ENCODE assay signal across 13 mouse cellular contexts in the genomic region with DNA sequence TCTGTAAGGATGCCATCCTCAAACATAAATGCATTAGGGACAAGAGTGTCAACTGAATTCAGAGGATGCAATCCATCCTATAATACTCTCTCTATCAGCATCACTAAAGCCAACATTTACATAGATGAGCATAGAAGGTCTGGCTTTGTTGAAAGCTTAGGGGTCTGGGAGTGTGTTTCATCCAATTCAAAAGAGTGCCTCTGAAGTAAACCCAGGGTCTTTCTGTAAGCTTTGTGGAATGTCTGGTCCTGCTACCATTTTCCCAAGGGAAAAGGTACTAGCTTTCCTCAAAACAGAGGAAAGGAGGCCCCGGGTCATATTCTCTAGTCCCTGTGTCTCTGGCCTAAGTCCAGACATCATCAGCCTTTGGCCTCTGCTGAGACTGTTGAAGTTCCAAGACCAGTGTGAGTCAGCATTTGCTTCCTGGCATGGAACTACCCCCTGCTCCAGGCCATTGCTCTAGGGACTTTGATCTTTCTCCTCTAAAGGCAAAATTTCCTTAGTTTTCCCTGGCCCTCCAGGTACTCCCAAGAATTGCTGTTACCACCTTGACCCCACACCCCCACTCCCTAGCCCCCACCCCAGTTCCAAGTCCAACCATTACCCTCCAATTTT.
DNase-seq lines count a peak whose midpoint lies in the region; TF ChIP-seq lines count a peak whose summit lies in the region.
"Had no signal": no experiment of that assay in that cellular context is flagged by ENCODE, and none has a peak within 500 bp of the region (broad histone marks: within the 10 kb centered on the region; RNA-seq: fewer than 3 reads in every experiment).

No protein-coding gene starts in this region.

- TF ChIP-seq POLR2A in kidney, adult 2 months (IDR thresholded peaks at IDR 0.05; ENCODE audit: low read depth, low read length): no peak

- H3K36me3 ChIP-seq in kidney, adult 2 months (ENCODE audit: control insufficient read depth, insufficient read depth, low read length): no peaks in the 10 kb centered on the region
- H3K36me3 ChIP-seq: embryonic facial prominence, embryonic 12.5 days; G1E; limb, embryonic 13.5 days; neural tube, embryonic 13.5 days had no signal

- no peak for TF ChIP-seq CTCF in kidney, adult 2 months (conservative IDR thresholded peaks at IDR 0.05; ENCODE audit: insufficient read depth, insufficient read length, low read depth, low read length)

- H3K4me1 ChIP-seq in kidney, adult 2 months (ENCODE audit: control insufficient read depth, insufficient read depth, low read length): peaks cover 26% of the 10 kb centered on the region

- H3K27ac ChIP-seq in kidney, adult 2 months (ENCODE audit: insufficient read depth, low read depth, low read length): peak overlapping the region; percentile 88
- H3K27ac ChIP-seq: embryonic facial prominence, embryonic 12.5 days; limb, embryonic 13.5 days; neural tube, embryonic 13.5 days had no signal

- 13% methylated on average over 1 of the region's 1 CpGs for WGBS in kidney, adult 2 months

- H3K27me3 ChIP-seq in kidney, adult 2 months (replicated peaks; ENCODE audit: control insufficient read depth, insufficient read depth, low read length): no peaks in the 10 kb centered on the region
- H3K27me3 ChIP-seq: embryonic facial prominence, embryonic 12.5 days; limb, embryonic 13.5 days; megakaryocyte, embryonic 14.5 days; neural tube, embryonic 13.5 days had no signal

- no peak overlapping the region for H3K4me3 ChIP-seq in kidney, adult 2 months (ENCODE audit: insufficient read depth, low read depth, low read length)
- H3K4me3 ChIP-seq: embryonic facial prominence, embryonic 12.5 days; limb, embryonic 13.5 days; megakaryocyte, embryonic 14.5 days; neural tube, embryonic 13.5 days had no signal

- DNase-seq in 3T3-L1 (ENCODE audit: low read depth, low spot score) (peak; percentile 70), NIH3T3 (ENCODE audit: low read depth) (peak; percentile 3)
- DNase-seq in gastrocnemius, postnatal 10 days: peak; percentile 16
- DNase-seq in kidney, adult 2 months: peak; percentile 97
- DNase-seq in cerebellum, postnatal 14 days: no peak
- DNase-seq in embryo, embryonic 10 days (ENCODE audit: low spot score): no peak
- no peak for DNase-seq in spleen, adult 12 weeks (ENCODE audit: low spot score)
- no peak for DNase-seq in cerebellum, postnatal 4 days (ENCODE audit: low spot score in 2 of 2)

Comparison
In these comparisons a context has a peak if more than half of its experiments do, and no peak if none do; other contexts are left out.
1. DNase-seq: peak in 3T3-L1 (single experiment), NIH3T3 (single experiment), gastrocnemius, postnatal 10 days (single experiment) and kidney, adult 2 months (single experiment); none in cerebellum, postnatal 14 days (0 of 2), embryo, embryonic 10 days (single experiment), spleen, adult 12 weeks (single experiment) and cerebellum, postnatal 4 days (0 of 2).